Mouse (Mus musculus) CH12.LX (cell line): ENCODE results near the gene Abraxas2.

Experiments used
- CHD2 ChIP-seq: IDR thresholded peaks from 2 replicates; pipeline ENCODE4 v1.6.1; 2011; ENCODE audit warnings: low read length, improper control_type of control experiment
- CTCF ChIP-seq, 2 experiments: IDR thresholded peaks in 1 of 2; conservative IDR thresholded peaks in 1 of 2; 2 replicates each; pipeline ENCODE4 v1.5.1; 2011 to 2012; ENCODE audit warnings: low read depth in 2 of 2, low read length in 2 of 2, improper control_type of control experiment in 1 of 2, inconsistent platforms in 1 of 2, mild to moderate bottlenecking in 1 of 2, moderate library complexity in 1 of 2
- EP300 ChIP-seq: IDR thresholded peaks from 2 replicates; pipeline ENCODE4 v1.6.1; 2011; ENCODE audit warnings: low read length, improper control_type of control experiment
- ETS1 ChIP-seq: conservative IDR thresholded peaks from 2 replicates; pipeline ENCODE4 v1.6.1; 2012; ENCODE audit warnings: low read depth, mild to moderate bottlenecking, inconsistent platforms, low read length, improper control_type of control experiment, moderate library complexity
- HCFC1 ChIP-seq: IDR thresholded peaks from 2 replicates; pipeline ENCODE4 v1.6.1; 2012; ENCODE audit warnings: low read depth, mild to moderate bottlenecking, inconsistent platforms, low read length, improper control_type of control experiment
- IRF4 ChIP-seq: IDR thresholded peaks from 2 replicates; pipeline ENCODE4 v1.6.1; 2014; ENCODE audit warnings: low read depth, mild to moderate bottlenecking, inconsistent platforms, low read length, improper control_type of control experiment
- JUND ChIP-seq: conservative IDR thresholded peaks from 2 replicates; pipeline ENCODE4 v1.6.1; 2011; ENCODE audit warnings: low read depth, low read length, improper control_type of control experiment
- MAFK ChIP-seq: IDR thresholded peaks from 2 replicates; pipeline ENCODE4 v1.6.1; 2011; ENCODE audit warnings: low read length, improper control_type of control experiment; ENCODE audit not compliant: insufficient replicate concordance
- MAZ ChIP-seq: IDR thresholded peaks from 2 replicates; pipeline ENCODE4 v1.6.1; 2012; ENCODE audit warnings: low read depth, mild to moderate bottlenecking, inconsistent platforms, low read length, improper control_type of control experiment, moderate library complexity
- POLR2A ChIP-seq: IDR thresholded peaks from 2 replicates; pipeline ENCODE4 v1.6.1; 2011; ENCODE audit warnings: low read depth, mild to moderate bottlenecking, improper control_type of control experiment, low read length
- RCOR1 ChIP-seq: conservative IDR thresholded peaks from 2 replicates; pipeline ENCODE4 v1.6.1; 2012; ENCODE audit warnings: low read depth, mild to moderate bottlenecking, inconsistent platforms, low read length, improper control_type of control experiment
- TCF12 ChIP-seq: IDR thresholded peaks from 2 replicates; pipeline ENCODE4 v1.6.1; 2014; ENCODE audit warnings: low read depth, mild to moderate bottlenecking, inconsistent platforms, low read length, improper control_type of control experiment
- UBTF ChIP-seq: IDR thresholded peaks from 2 replicates; pipeline ENCODE4 v1.6.1; 2012; ENCODE audit warnings: low read depth, mild to moderate bottlenecking, inconsistent platforms, low read length, improper control_type of control experiment, moderate library complexity
- ZNF384 ChIP-seq: IDR thresholded peaks from 2 replicates; pipeline ENCODE4 v1.6.1; 2012; ENCODE audit warnings: low read depth, low read length, improper control_type of control experiment, inconsistent platforms

DNA sequence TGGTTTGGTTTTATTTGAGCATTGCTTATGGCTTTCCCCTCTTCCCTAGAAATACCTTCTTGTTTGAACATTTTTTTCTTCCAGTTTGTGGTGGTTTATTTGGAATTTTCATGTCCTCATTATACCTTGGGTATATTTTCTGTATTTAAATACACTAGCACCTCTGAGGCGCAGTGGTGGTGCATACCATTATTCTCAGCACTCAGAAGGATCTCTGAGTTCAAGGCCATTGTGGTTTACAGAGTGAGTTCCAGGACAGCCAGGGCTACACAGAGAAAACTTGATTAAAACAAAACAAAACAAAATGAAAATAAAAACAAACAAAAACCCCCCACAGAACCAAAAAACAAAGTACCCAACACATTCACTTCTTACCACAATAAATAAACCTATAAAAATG is 74.3 kb downstream of the Abraxas2 start:
- TF ChIP-seq CHD2 (no peak), ZNF384 (no peak), POLR2A (no peak), MAZ (no peak), EP300 (no peak), CTCF (conservative IDR thresholded peaks at IDR 0.05 in 1 of 2, IDR thresholded peaks at IDR 0.05 in 1 of 2; ENCODE audit: low read depth in 2 of 2, low read length in 2 of 2) (no peak), IRF4 (no peak), RCOR1 (no peak), ETS1 (no peak), TCF12 (no peak), MAFK (no peak), UBTF (no peak), HCFC1 (no peak), JUND (no peak)
